Comparison of ENCODE assay signal across 8 mouse cellular contexts in the genomic region with DNA sequence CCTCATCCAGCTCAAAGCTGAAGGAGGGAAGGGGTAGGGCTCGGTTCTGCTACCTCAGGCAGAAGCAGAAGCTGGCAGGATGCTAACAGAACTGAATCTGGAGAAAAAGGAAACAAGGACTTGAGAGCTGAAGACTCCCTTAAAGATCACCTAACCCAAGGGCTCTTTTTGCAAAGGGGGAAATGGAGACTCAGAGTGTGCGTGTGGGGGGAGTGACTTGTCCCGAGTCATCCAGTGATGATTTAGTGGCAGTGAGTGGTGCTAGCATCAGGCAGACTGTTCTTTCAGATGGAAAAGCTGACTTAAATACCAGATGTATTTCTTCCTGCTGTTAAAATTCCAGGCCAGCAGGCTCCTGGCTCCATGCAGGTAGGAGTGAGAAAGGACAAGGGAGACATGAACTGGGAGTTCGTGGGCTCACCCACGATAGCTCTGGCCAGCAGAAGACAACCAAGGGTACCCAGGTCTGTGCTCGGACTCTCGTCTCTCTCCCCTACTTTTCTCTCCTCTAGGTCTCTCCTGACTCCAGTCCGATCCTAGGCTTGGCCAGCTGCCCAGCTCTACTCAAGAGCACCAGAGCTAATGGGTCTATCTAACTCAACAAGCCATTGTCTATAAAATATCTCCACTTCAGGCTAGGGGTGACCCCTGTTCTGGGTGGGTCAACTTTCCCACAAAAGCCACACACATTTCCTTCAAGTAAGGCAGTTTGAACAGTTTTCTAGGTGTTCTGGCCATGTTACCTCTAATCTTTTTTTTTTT. TPM values are rescaled to one million over a fixed set of nuclear protein-coding genes. Genes with fewer than 3 reads are reported as not detected.
A peak's percentile ranks its signal among the peaks of the same experiment; 100 is the strongest.
DNase-seq lines count a peak whose midpoint lies in the region; ATAC-seq and TF ChIP-seq lines count a peak whose summit lies in the region.
"Had no signal": no experiment of that assay in that cellular context is flagged by ENCODE, and none has a peak within 500 bp of the region (broad histone marks: within the 10 kb centered on the region; RNA-seq: fewer than 3 reads in every experiment).

No protein-coding gene starts in this region.

- peak; percentile 40 for DNase-seq in kidney, postnatal 10 days
- no peak for DNase-seq in kidney, adult 9 months
- DNase-seq in NIH3T3 (ENCODE audit: low read depth): peak; percentile 69
- no peak for DNase-seq in lung, postnatal 25 days (ENCODE audit: low spot score)
- DNase-seq in lung, postnatal 0 days (ENCODE audit: low spot score): no peak

- no peaks in the 10 kb centered on the region; the same call in 1 of the 2 replicates for H3K4me1 ChIP-seq in embryonic facial prominence, embryonic 12.5 days
- H3K4me1 ChIP-seq in lung, postnatal 0 days (ENCODE audit: insufficient read depth, low read depth, low read length): no peaks in the 10 kb centered on the region

- no peak overlapping the region for H3K9ac ChIP-seq in embryonic facial prominence, embryonic 12.5 days
- no peak overlapping the region for H3K9ac ChIP-seq in lung, postnatal 0 days (replicated peaks; ENCODE audit: low read depth)

- H3K27ac ChIP-seq in embryonic facial prominence, embryonic 12.5 days: peak overlapping the region; percentile 72
- H3K27ac ChIP-seq in lung, postnatal 0 days (ENCODE audit: low read length): no peak overlapping the region

- no peak for TF ChIP-seq CTCF in lung, postnatal 0 days (IDR thresholded peaks at IDR 0.05)

- no peak for TF ChIP-seq EP300 in lung, postnatal 0 days (IDR thresholded peaks at IDR 0.05)

- H3K27me3 ChIP-seq in embryonic facial prominence, embryonic 12.5 days: no peaks in the 10 kb centered on the region
- H3K27me3 ChIP-seq in lung, postnatal 0 days (replicated peaks; ENCODE audit: insufficient read depth, low read length): no peaks in the 10 kb centered on the region

- H3K9me3 ChIP-seq in embryonic facial prominence, embryonic 12.5 days: no peaks in the 10 kb centered on the region
- no peaks in the 10 kb centered on the region for H3K9me3 ChIP-seq in lung, postnatal 0 days (ENCODE audit: low read length)
- H3K9me3 ChIP-seq: megakaryocyte, embryonic 14.5 days had no signal

- H3K4me3 ChIP-seq in embryonic facial prominence, embryonic 12.5 days: no peak overlapping the region
- no peak overlapping the region for H3K4me3 ChIP-seq in lung, postnatal 0 days (ENCODE audit: low read depth, low read length)
- H3K4me3 ChIP-seq: megakaryocyte, embryonic 14.5 days had no signal

- no peak for ATAC-seq in embryonic facial prominence, embryonic 12.5 days (ENCODE audit: insufficient number of reproducible peaks, insufficient read depth, low FRiP score, low TSS enrichment)
- peak; percentile 58 for ATAC-seq in megakaryocyte progenitor cell, adult 5-6 weeks (replicated peaks; ENCODE audit: poor library complexity)
- no peak for ATAC-seq in lung, postnatal 0 days

- H3K4me2 ChIP-seq in embryonic facial prominence, embryonic 12.5 days (replicated peaks): no peak overlapping the region
- no peak overlapping the region for H3K4me2 ChIP-seq in lung, postnatal 0 days (replicated peaks; ENCODE audit: low read depth, low read length)

- WGBS in embryonic facial prominence, embryonic 12.5 days: 57% methylated on average over 8 of the region's 8 CpGs
- WGBS in lung, postnatal 0 days: 45% methylated on average over 8 of the region's 8 CpGs

- no peaks in the 10 kb centered on the region for H3K36me3 ChIP-seq in embryonic facial prominence, embryonic 12.5 days
- no peaks in the 10 kb centered on the region for H3K36me3 ChIP-seq in lung, postnatal 0 days (ENCODE audit: insufficient read depth, low read length)

RNA-seq across cellular contexts. Expression of gene Sept6, which starts 8.5 kb away (rescaled TPM):
- 49.5 and 50.2 TPM in 2 replicates for polyA plus RNA-seq in embryonic facial prominence, embryonic 12.5 days (2016; fragmentation: Nextera tagmentation; extraction: Ambion mirVana)
- total RNA-seq in megakaryocyte progenitor cell, adult 5-6 weeks (2015): 50.1 and 53.5 TPM in 2 replicates
- 42.1 and 44.1 TPM in 2 replicates for total RNA-seq in megakaryocyte progenitor cell, adult 5-6 weeks (2017)
- 4.8 and 6.4 TPM in 2 replicates for polyA plus RNA-seq in lung, postnatal 0 days (2015; fragmentation: Nextera tagmentation; extraction: Ambion mirVana)

Comparison
In these comparisons a context has a peak if more than half of its experiments do, and no peak if none do; other contexts are left out.
1. DNase-seq: peak in kidney, postnatal 10 days (single experiment) and NIH3T3 (single experiment); none in kidney, adult 9 months (single experiment), lung, postnatal 25 days (single experiment) and lung, postnatal 0 days (single experiment).